ENCODE assay signal across 18 mouse cellular contexts in the genomic region with DNA sequence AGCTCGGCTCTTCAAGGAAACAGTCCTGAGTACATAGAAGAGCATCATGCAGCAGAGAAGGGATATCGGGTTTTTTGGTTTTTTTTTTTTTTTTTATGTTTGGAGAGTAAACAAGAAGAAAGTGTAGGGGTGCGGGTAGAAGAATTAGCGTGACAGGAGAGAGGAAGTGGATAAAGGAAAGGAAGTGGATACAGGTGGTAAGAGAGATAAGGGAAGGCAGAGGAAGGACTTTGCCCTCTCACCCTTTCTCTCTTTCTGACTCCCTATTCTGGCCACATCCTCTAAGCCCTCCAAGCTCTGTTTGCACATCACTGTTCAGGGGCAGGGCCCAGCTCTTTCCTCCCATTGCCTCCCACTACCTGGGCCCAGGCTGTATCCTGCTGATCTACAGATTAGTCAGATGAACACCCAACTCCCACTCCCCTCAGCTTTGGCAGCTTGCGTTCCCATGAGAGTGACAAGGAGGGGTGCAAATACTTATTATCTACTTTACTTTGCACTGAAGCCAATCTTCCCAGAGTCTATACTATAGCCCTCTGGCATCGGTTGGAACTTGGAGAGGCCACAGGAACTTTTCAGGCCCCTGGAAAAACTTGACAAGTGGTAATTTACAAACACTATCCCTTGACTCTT.
DNase-seq lines count a peak whose midpoint lies in the region; ATAC-seq and TF ChIP-seq lines count a peak whose summit lies in the region.
"Had no signal": no experiment of that assay in that cellular context is flagged by ENCODE, and none has a peak within 500 bp of the region (broad histone marks: within the 10 kb centered on the region; RNA-seq: fewer than 3 reads in every experiment).

No protein-coding gene starts in this region.

- no peak overlapping the region for H3K4me2 ChIP-seq in heart, postnatal 0 days (ENCODE audit: low read depth, low read length)
- H3K4me2 ChIP-seq in liver, embryonic 14.5 days (ENCODE audit: low read depth): peak overlapping the region; percentile 11; the same call in 1 of the 2 replicates
- H3K4me2 ChIP-seq in stomach, embryonic 15.5 days: no peak overlapping the region
- H3K4me2 ChIP-seq: midbrain, embryonic 15.5 days had no signal

- no peaks in the 10 kb centered on the region for H3K4me1 ChIP-seq in heart, postnatal 0 days (ENCODE audit: control insufficient read depth, insufficient read depth)
- peaks cover 2 to 22% of the 10 kb centered on the region in 2 experiments; a peak in 3 of 4 replicates for H3K4me1 ChIP-seq in liver, embryonic 14.5 days (replicated peaks; ENCODE audit: control insufficient read depth in 2 of 2, insufficient read depth in 2 of 2, low read length in 1 of 2)
- no peaks in the 10 kb centered on the region for H3K4me1 ChIP-seq in stomach, embryonic 15.5 days
- H3K4me1 ChIP-seq: embryonic facial prominence, embryonic 10.5 days; midbrain, embryonic 15.5 days had no signal

- H3K27me3 ChIP-seq in heart, postnatal 0 days (ENCODE audit: control insufficient read depth, insufficient read depth, low read length): no peaks in the 10 kb centered on the region
- H3K27me3 ChIP-seq in liver, embryonic 14.5 days (ENCODE audit: control insufficient read depth, insufficient read depth, low read length): no peaks in the 10 kb centered on the region
- H3K27me3 ChIP-seq in stomach, embryonic 15.5 days (replicated peaks): no peaks in the 10 kb centered on the region
- H3K27me3 ChIP-seq: midbrain, embryonic 15.5 days had no signal

- no peak overlapping the region for H3K27ac ChIP-seq in heart, postnatal 0 days (ENCODE audit: low read depth)
- no peak overlapping the region for H3K27ac ChIP-seq in liver, embryonic 14.5 days
- no peak overlapping the region for H3K27ac ChIP-seq in stomach, embryonic 15.5 days
- H3K27ac ChIP-seq: embryonic facial prominence, embryonic 10.5 days; midbrain, embryonic 15.5 days had no signal

- no peaks in the 10 kb centered on the region for H3K9me3 ChIP-seq in heart, postnatal 0 days (replicated peaks; ENCODE audit: control insufficient read depth, low read length)
- H3K9me3 ChIP-seq in liver, embryonic 14.5 days (ENCODE audit: control insufficient read depth, low read length): no peaks in the 10 kb centered on the region
- no peaks in the 10 kb centered on the region for H3K9me3 ChIP-seq in stomach, embryonic 15.5 days
- H3K9me3 ChIP-seq: embryonic facial prominence, embryonic 10.5 days; midbrain, embryonic 15.5 days had no signal

- TF ChIP-seq EP300 in heart, postnatal 0 days (IDR thresholded peaks at IDR 0.05; ENCODE audit: low read depth): peak; percentile 20; the same call in 1 of the 2 replicates
- TF ChIP-seq EP300 in liver, embryonic 14.5 days (IDR thresholded peaks at IDR 0.05; ENCODE audit: low read depth): peak; percentile 35; the same call in 1 of the 2 replicates

- DNase-seq in heart, postnatal 0 days (ENCODE audit: low spot score): no peak
- no peak for DNase-seq in heart, adult 8-10 months (ENCODE audit: low spot score)
- DNase-seq in liver, embryonic 14.5 days (ENCODE audit: low read depth in 3 of 3, low spot score in 3 of 3): no peak
- DNase-seq in adrenal gland, adult 8-10 months: no peak
- no peak for DNase-seq in adrenal gland, postnatal 4 days (ENCODE audit: low spot score in 2 of 2)
- DNase-seq in ovary, postnatal 14 days (ENCODE audit: low spot score): no peak
- DNase-seq: adrenal gland, postnatal 36 days; cerebellum, postnatal 14 days; kidney, adult 2 months; kidney, postnatal 36 days; lung, postnatal 4 days; thymus, adult 18-20 months had no signal

- ATAC-seq in heart, postnatal 0 days (ENCODE audit: insufficient read depth, low read depth): peak; percentile 53
- peak; percentile 92 for ATAC-seq in common myeloid progenitor, adult 5-6 weeks (replicated peaks; ENCODE audit: low read depth, poor library complexity, severe bottlenecking)
- ATAC-seq in liver, embryonic 14.5 days (ENCODE audit: insufficient read depth): peak; percentile 53; the same call in 1 of the 2 replicates
- ATAC-seq in stomach, embryonic 15.5 days (ENCODE audit: insufficient read depth, low FRiP score, low read depth): peak; percentile 86
- ATAC-seq: activated CD4-positive, CD25-positive, alpha-beta regulatory T cell, adult 4 months; forebrain, embryonic 16.5 days; midbrain, embryonic 15.5 days had no signal

- no peaks in the 10 kb centered on the region for H3K36me3 ChIP-seq in heart, postnatal 0 days (replicated peaks; ENCODE audit: control insufficient read depth, insufficient read depth, low read length)
- no peaks in the 10 kb centered on the region for H3K36me3 ChIP-seq in liver, embryonic 14.5 days (replicated peaks; ENCODE audit: control insufficient read depth, insufficient read depth, low read depth)
- no peaks in the 10 kb centered on the region for H3K36me3 ChIP-seq in stomach, embryonic 15.5 days
- H3K36me3 ChIP-seq: embryonic facial prominence, embryonic 10.5 days; midbrain, embryonic 15.5 days had no signal

- H3K9ac ChIP-seq in heart, postnatal 0 days (replicated peaks; ENCODE audit: low read depth, low read length): no peak overlapping the region
- H3K9ac ChIP-seq in liver, embryonic 14.5 days (replicated peaks): no peak overlapping the region
- H3K9ac ChIP-seq in stomach, embryonic 15.5 days: no peak overlapping the region
- H3K9ac ChIP-seq: midbrain, embryonic 15.5 days had no signal

- H3K4me3 ChIP-seq in heart, postnatal 0 days (ENCODE audit: low read depth, low read length): no peak overlapping the region
- no peak overlapping the region for H3K4me3 ChIP-seq in liver, embryonic 14.5 days (ENCODE audit: insufficient read depth in 1 of 2, low read depth in 2 of 2, low read length in 2 of 2)
- no peak overlapping the region for H3K4me3 ChIP-seq in stomach, embryonic 15.5 days (replicated peaks)
- H3K4me3 ChIP-seq: embryonic facial prominence, embryonic 10.5 days; midbrain, embryonic 15.5 days had no signal

- no peak for TF ChIP-seq CTCF in heart, postnatal 0 days (IDR thresholded peaks at IDR 0.05; ENCODE audit: low read depth)
- TF ChIP-seq CTCF in liver, embryonic 14.5 days (IDR thresholded peaks at IDR 0.05; ENCODE audit: low read depth): no peak

- WGBS in heart, postnatal 0 days: 52% methylated on average over 6 of the region's 6 CpGs
- WGBS in liver, embryonic 14.5 days (ENCODE audit: insufficient replicate concordance): 15% methylated on average over 6 of the region's 6 CpGs
- WGBS in stomach, embryonic 15.5 days: 50% methylated on average over 5 of the region's 6 CpGs
